Mouse (Mus musculus) lung, postnatal 0 days (tissue): Measurements from ENCODE around the gene Ssu2.

Source experiments
- CTCF ChIP-seq: IDR thresholded peaks from 2 replicates; pipeline ENCODE4 v1.5.1; 2016; ENCODE audit warnings: antibody characterized with exemption, mild to moderate bottlenecking
- EP300 ChIP-seq: IDR thresholded peaks from 2 replicates; pipeline ENCODE4 v1.6.1; 2016; ENCODE audit warnings: antibody characterized with exemption, mild to moderate bottlenecking, control low read depth

DNA sequence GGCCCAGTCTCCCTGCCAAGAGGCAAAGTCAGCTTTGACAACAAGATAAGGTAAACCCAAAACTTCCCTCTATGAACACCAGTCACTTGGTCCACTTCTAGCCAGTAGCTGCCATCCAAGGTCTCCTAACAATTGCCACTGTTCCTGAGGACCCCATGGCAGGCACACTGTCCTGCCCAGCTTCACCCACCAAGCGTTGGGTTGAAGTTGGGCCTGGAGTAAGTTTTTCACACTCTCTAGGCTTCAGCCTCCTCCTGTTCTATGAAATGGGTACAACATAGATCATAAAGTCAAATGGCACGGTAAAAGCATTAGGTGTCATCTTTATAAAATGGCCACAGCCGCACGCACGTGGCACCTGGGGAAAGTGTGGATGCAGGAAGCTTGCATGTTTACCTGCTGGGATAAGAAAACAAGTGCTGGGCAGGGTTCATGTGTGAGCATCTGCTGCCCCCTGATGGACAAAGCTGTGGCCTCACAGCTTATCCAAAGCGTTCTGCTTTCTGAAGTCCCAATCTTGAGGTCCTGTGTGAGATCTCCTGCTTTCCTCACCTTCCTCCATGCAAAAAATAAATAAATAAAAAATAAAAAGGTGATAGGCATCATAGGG, 25.4 kb downstream of the Ssu2 start:
- TF ChIP-seq CTCF = peak; percentile 92
- TF ChIP-seq EP300 = no peak
